Mouse (Mus musculus) kidney, adult 2 months (tissue): ENCODE measurements around the gene Gper1.

Experiments
- CTCF ChIP-seq: fragments of 200-500 bp; conservative IDR thresholded peaks from 2 replicates; pipeline ENCODE4 v1.5.1; 2011; ENCODE audit warnings: low read depth, mild to moderate bottlenecking, control low read depth, low read length, moderate library complexity, mixed read lengths; ENCODE audit not compliant: insufficient read depth, insufficient read length
- POLR2A ChIP-seq: fragments of 200-500 bp; IDR thresholded peaks from one replicate; pipeline ENCODE4 v1.6.1; 2011; ENCODE audit warnings: low read depth, low read length, control low read depth

DNA sequence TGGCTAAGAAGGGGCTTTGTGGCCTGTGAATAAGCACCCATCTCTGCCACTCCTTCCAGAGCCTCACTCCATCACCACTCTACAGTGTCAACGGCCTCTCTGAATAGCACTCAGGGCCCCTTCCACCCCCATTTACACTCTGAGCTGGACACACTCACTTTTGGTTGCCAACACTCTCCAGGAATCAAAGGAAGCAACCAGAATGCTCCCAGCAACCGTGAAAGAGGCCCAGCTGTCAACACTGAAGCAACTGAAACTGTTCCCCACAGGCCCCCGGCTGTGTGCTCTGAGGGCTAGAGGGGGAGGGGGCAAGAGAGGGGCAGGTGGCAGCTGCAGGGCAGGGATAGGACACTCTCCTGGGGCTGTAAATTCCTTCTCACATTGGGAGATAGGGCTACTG is 4.3 kb upstream of the Gper1 start:
- no peak for TF ChIP-seq POLR2A
- no peak for TF ChIP-seq CTCF
